Mouse (Mus musculus) neural tube, embryonic 10.5 days (tissue): ENCODE results near the gene Vmn1r218.
"Not testable (repeated sequence)": the region's sequence is repeated elsewhere in the genome, so short reads cannot be mapped to it uniquely, and the experiment has no call there.

Source experiments
- DNase-seq: peaks from one replicate; pipeline ENCODE4 v3.0.0-alpha.2; 2017; ENCODE audit warnings: low spot score; ENCODE audit errors: extremely low spot score

The Vmn1r218 gene

GRCm38 (mm10) chr13:23133099-23133498, at the start of gene Vmn1r218:
Gene Vmn1r218, plus strand, starts transcription at chr13:23133155.
- no peak for DNase-seq

DNA sequence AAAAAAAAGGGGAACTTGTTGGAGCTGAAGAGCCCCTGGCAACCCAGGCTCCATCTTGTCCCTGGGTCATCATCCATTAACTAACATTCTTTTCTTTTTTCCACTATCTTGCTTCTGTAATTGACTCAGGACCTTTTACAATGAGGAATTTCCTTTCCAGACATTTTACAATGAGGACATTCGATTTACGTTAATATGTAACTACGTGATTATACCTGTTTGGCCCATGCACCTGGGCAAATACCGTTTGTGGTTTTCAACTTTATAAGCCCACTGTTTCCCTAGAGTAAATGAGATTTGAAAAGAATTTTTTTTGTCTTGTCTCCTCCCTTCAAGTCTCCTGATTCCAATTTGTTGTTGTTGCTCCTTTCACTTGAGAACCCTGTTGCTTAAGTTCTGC, 38.6 kb upstream of the Vmn1r218 start:
- no peak for DNase-seq

DNA sequence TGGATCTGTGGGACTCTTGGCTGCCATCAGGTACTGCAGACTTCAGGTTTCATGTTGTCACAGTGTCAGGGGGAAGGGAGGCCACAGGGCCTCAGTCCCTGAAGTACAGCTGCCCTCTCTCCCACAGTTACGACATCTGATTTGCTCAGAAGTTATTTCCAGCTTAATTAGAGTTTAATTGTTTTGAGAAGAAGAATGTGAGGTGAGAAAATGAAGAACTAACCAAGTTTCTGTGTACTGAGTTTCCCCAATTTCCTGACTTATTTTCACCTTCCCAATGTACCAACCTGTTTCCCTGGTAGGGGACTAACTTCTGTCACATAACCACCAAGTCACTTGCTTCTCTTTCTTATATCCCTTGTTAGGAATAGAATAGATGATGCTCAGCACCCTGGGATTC, 14.8 kb upstream of the Vmn1r218 start, which contains the start of gene Vmn1r217:
Gene Vmn1r217, minus strand, starts transcription at position 101 of the 400 bp plus-strand sequence.
- DNase-seq: not testable (repeated sequence)

DNA sequence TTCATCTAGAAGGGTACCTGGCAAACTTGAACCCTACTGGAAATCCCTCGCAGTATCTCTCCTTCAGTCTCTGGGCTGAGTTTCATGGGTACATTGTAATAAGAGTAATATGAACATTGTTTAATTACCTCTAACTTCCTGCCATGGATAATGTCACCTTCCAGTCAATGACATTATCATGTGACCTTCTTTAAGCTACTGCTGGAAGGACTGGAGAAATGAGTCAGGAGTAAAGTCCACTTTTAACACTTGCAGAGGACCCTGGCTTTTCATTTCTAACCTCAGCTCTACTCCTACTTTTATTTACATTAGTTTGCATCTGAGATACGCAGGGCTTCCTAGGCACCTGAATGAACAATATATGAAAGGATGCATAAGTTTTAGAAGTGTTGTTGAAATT, 12.3 kb upstream of the Vmn1r218 start:
- no peak for DNase-seq

- no peak for DNase-seq
Observed at GRCm38 (mm10) chr13:23133501-23133900, 546 bp downstream of the Vmn1r218 start.

- DNase-seq: no peak
Observed at GRCm38 (mm10) chr13:23138880-23139279, 5.9 kb downstream of the Vmn1r218 start.

GRCm38 (mm10) chr13:23157848-23158247, 24.9 kb downstream of the Vmn1r218 start:
- no peak for DNase-seq

GRCm38 (mm10) chr13:23159012-23159411, 26.1 kb downstream of the Vmn1r218 start, which contains the start of gene Vmn1r219:
Gene Vmn1r219, plus strand, starts transcription at chr13:23159312.
- DNase-seq: no peak

- DNase-seq: not testable (repeated sequence)
Observed at GRCm38 (mm10) chr13:23166471-23166870, 33.5 kb downstream of the Vmn1r218 start.

- DNase-seq: no peak
Observed at GRCm38 (mm10) chr13:23187875-23188274, 54.9 kb downstream of the Vmn1r218 start, which contains the start of gene Vmn1r220. Gene Vmn1r220, minus strand, starts transcription at chr13:23187975.
